Mouse (Mus musculus): ENCODE data around the gene Tmppe.

The Tmppe gene

GRCm38 (mm10) chr9:114394677-114395076, 6.2 kb upstream of the Tmppe start:
- no peak for DNase-seq (ENCODE audit: low read depth, low spot score)

- DNase-seq (ENCODE audit: low read depth, low spot score), result peak; percentile 88
Observed at GRCm38 (mm10) chr9:114395258-114395657, 5.6 kb upstream of the Tmppe start.

- DNase-seq (ENCODE audit: low read depth, low spot score), result peak; percentile 58
Observed at GRCm38 (mm10) chr9:114399680-114400079, 1.2 kb upstream of the Tmppe start.

GRCm38 (mm10) chr9:114400588-114400948, 337 bp upstream of the Tmppe start:
- DNase-seq (ENCODE audit: low read depth, low spot score), result no peak

GRCm38 (mm10) chr9:114401685-114402080, 778 bp downstream of the Tmppe start:
- DNase-seq (ENCODE audit: low read depth, low spot score), result peak; percentile 85

GRCm38 (mm10) chr9:114407676-114408075, 6.8 kb downstream of the Tmppe start:
- no peak for DNase-seq (ENCODE audit: low read depth, low spot score)

GRCm38 (mm10) chr9:114410313-114410862, 9.5 kb downstream of the Tmppe start:
- no peak for DNase-seq (ENCODE audit: low read depth, low spot score)

GRCm38 (mm10) chr9:114411295-114411694, 10.4 kb downstream of the Tmppe start:
- peak; percentile 56 for DNase-seq (ENCODE audit: low read depth, low spot score)

- DNase-seq (ENCODE audit: low read depth, low spot score), result no peak
Observed at GRCm38 (mm10) chr9:114412406-114412805, 11.5 kb downstream of the Tmppe start.

GRCm38 (mm10) chr9:114413866-114414265, 13.0 kb downstream of the Tmppe start:
- no peak for DNase-seq (ENCODE audit: low read depth, low spot score)

GRCm38 (mm10) chr9:114415701-114416100, 14.8 kb downstream of the Tmppe start:
- DNase-seq (ENCODE audit: low read depth, low spot score), result no peak

- no peak for DNase-seq (ENCODE audit: low read depth, low spot score)
Observed at GRCm38 (mm10) chr9:114416646-114417517, 16.0 kb downstream of the Tmppe start.

- peak; percentile 59 for DNase-seq (ENCODE audit: low read depth, low spot score)
Observed at GRCm38 (mm10) chr9:114418187-114418586, 17.3 kb downstream of the Tmppe start.

GRCm38 (mm10) chr9:114420443-114420842, 19.5 kb downstream of the Tmppe start:
- DNase-seq (ENCODE audit: low read depth, low spot score), result peak; percentile 48

- DNase-seq (ENCODE audit: low read depth, low spot score), result peak; percentile 51
Observed at GRCm38 (mm10) chr9:114421045-114421444, 20.1 kb downstream of the Tmppe start.

GRCm38 (mm10) chr9:114421797-114422196, 20.9 kb downstream of the Tmppe start:
- no peak for DNase-seq (ENCODE audit: low read depth, low spot score)

GRCm38 (mm10) chr9:114425576-114425975, 24.7 kb downstream of the Tmppe start:
- DNase-seq (ENCODE audit: low read depth, low spot score), result peak; percentile 70

- DNase-seq (ENCODE audit: low read depth, low spot score), result no peak
Observed at GRCm38 (mm10) chr9:114426201-114426600, 25.3 kb downstream of the Tmppe start.

- DNase-seq (ENCODE audit: low read depth, low spot score), result no peak
Observed at GRCm38 (mm10) chr9:114427425-114427824, 26.5 kb downstream of the Tmppe start.

- no peak for DNase-seq (ENCODE audit: low read depth, low spot score)
Observed at GRCm38 (mm10) chr9:114428103-114428834, 27.4 kb downstream of the Tmppe start.

- DNase-seq (ENCODE audit: low read depth, low spot score), result peak; percentile 45
Observed at GRCm38 (mm10) chr9:114435668-114436067, 34.8 kb downstream of the Tmppe start.

GRCm38 (mm10) chr9:114440548-114440947, 39.6 kb downstream of the Tmppe start:
- no peak for DNase-seq (ENCODE audit: low read depth, low spot score)

Data from ZHBTc4 (cell line).